Mouse (Mus musculus) forebrain, embryonic 14.5 days (tissue): ENCODE results near the gene Agpat3. TPM values are rescaled to one million over a fixed set of nuclear protein-coding genes. Genes with fewer than 3 reads are reported as not detected.

ENCODE experiments used
- ATAC-seq: fragments of 200-750 bp; cut with Nextera tagmentation; 2 replicates; pipeline ENCODE4 v1.8.0; 2017; ENCODE audit warnings: mild to moderate bottlenecking, moderate library complexity
- DNase-seq: peaks from one replicate; pipeline ENCODE4 v3.0.0-alpha.2; 2015; ENCODE audit warnings: low spot score
- H3K27ac ChIP-seq: fragments of 300-500 bp; sonication (generic); 2 replicates; pipeline ENCODE4 v1.5.1; 2014; ENCODE audit warnings: low read depth, mild to moderate bottlenecking, control low read depth, low read length, moderate library complexity
- H3K27me3 ChIP-seq: fragments of 300-500 bp; sonication (generic); replicated peaks from 2 replicates; pipeline ENCODE4 v1.6.1; 2014; ENCODE audit warnings: low read length, control low read depth, mixed read lengths; ENCODE audit not compliant: control insufficient read depth, insufficient read depth
- H3K36me3 ChIP-seq: fragments of 300-500 bp; sonication (generic); 2 replicates; pipeline ENCODE4 v1.6.1; 2014; ENCODE audit warnings: low read length, control low read depth; ENCODE audit not compliant: control insufficient read depth, insufficient read depth
- H3K4me1 ChIP-seq: fragments of 300-500 bp; sonication (generic); 2 replicates; pipeline ENCODE4 v1.6.1; 2014; ENCODE audit warnings: antibody characterized with exemption, low read length, control low read depth; ENCODE audit not compliant: control insufficient read depth, insufficient read depth
- H3K4me2 ChIP-seq: fragments of 300-500 bp; sonication (generic); 2 replicates; pipeline ENCODE4 v1.6.1; 2014; ENCODE audit warnings: mild to moderate bottlenecking, control low read depth, low read length
- H3K4me3 ChIP-seq: fragments of 300-500 bp; sonication (generic); 2 replicates; pipeline ENCODE4 v1.5.1; 2014; ENCODE audit warnings: low read depth, low read length, control low read depth
- H3K9ac ChIP-seq: fragments of 300-500 bp; sonication (generic); 2 replicates; pipeline ENCODE4 v1.6.1; 2014; ENCODE audit warnings: mild to moderate bottlenecking, low read length, control low read depth, moderate library complexity
- H3K9me3 ChIP-seq: fragments of 300-500 bp; sonication (generic); replicated peaks from 2 replicates; pipeline ENCODE4 v1.6.1; 2016; ENCODE audit warnings: low read length, control low read depth, mixed read lengths; ENCODE audit not compliant: control insufficient read depth
- WGBS: fragments of 180-500 bp; shearing (Covaris S2); extraction: QIAGEN DNeasy Blood & Tissue Kit; methylation state at CpG from one replicate; pipeline ENCODE4 v1.1.7; 2014; 5-methylcytosine and 5-hydroxymethylcytosine counted together
- polyA plus RNA-seq: library from polyadenylated mRNA; unstranded; fragments of >200 nt; fragmentation: Nextera tagmentation; extraction: Ambion mirVana; gene quantifications from 2 replicates; pipeline ENCODE4 v1.2.1, GENCODE M21; 2014

The Agpat3 gene
- polyA plus RNA-seq, 1 experiment from 2014 or later, result 46.0 TPM

GRCm38 (mm10) chr10:78324556-78325164 is 27.6 kb downstream of the Agpat3 start:
- 0 out of 2 replicates have a peak overlapping the region, but pooled peaks have one; percentile 45 for H3K27ac ChIP-seq
- H3K4me2 ChIP-seq, result no peak overlapping the region
- peaks cover 12% of the 10 kb centered on the region; the same call in 1 of the 2 replicates for H3K36me3 ChIP-seq
- DNase-seq (no peak), ATAC-seq (no peak)
- 91% methylated on average over 6 of the region's 6 CpGs for WGBS
- no peak overlapping the region for H3K9ac ChIP-seq
- H3K9me3 ChIP-seq, result no peaks in the 10 kb centered on the region
- no peaks in the 10 kb centered on the region for H3K27me3 ChIP-seq
- no peak overlapping the region for H3K4me3 ChIP-seq
- peaks cover 7% of the 10 kb centered on the region; the same call in 1 of the 2 replicates for H3K4me1 ChIP-seq

GRCm38 (mm10) chr10:78323214-78323880 is 28.9 kb downstream of the Agpat3 start:
- ATAC-seq (peak; percentile 37; the same call in 1 of the 2 replicates), DNase-seq (peak; percentile 60)
- Histone ChIP-seq H3K9me3 (no peaks in the 10 kb centered on the region), H3K27me3 (no peaks in the 10 kb centered on the region), H3K27ac (peak overlapping the region; percentile 45; the same call in 1 of the 2 replicates), H3K4me3 (no peak overlapping the region), H3K36me3 (peaks cover 12% of the 10 kb centered on the region; the same call in 1 of the 2 replicates), H3K9ac (no peak overlapping the region), H3K4me2 (no peak overlapping the region), H3K4me1 (peaks cover 8% of the 10 kb centered on the region; the same call in 1 of the 2 replicates)
- WGBS, result 49% methylated on average over 7 of the region's 7 CpGs

GRCm38 (mm10) chr10:78322806-78323205 is 29.5 kb downstream of the Agpat3 start:
- ATAC-seq, result no peak
- no peak overlapping the region for H3K4me3 ChIP-seq
- no peak for DNase-seq
- WGBS, result no CpG with 5 or more reads among the region's 1 CpGs
- H3K36me3 ChIP-seq, result peaks cover 11% of the 10 kb centered on the region; the same call in 1 of the 2 replicates
- H3K4me1 ChIP-seq, result peaks cover 8% of the 10 kb centered on the region; the same call in 1 of the 2 replicates
- no peaks in the 10 kb centered on the region for H3K27me3 ChIP-seq
- no peak overlapping the region for H3K27ac ChIP-seq
- no peaks in the 10 kb centered on the region for H3K9me3 ChIP-seq
- no peak overlapping the region for H3K9ac ChIP-seq
- H3K4me2 ChIP-seq, result no peak overlapping the region

GRCm38 (mm10) chr10:78321133-78321757 is 31.0 kb downstream of the Agpat3 start:
- Histone ChIP-seq H3K36me3 (peaks cover 7% of the 10 kb centered on the region; the same call in 1 of the 2 replicates), H3K4me2 (no peak overlapping the region), H3K27me3 (no peaks in the 10 kb centered on the region), H3K27ac (no peak overlapping the region), H3K4me1 (peaks cover 8% of the 10 kb centered on the region; the same call in 1 of the 2 replicates), H3K9me3 (no peaks in the 10 kb centered on the region), H3K4me3 (no peak overlapping the region), H3K9ac (no peak overlapping the region)
- ATAC-seq, result no peak
- DNase-seq, result no peak
- 72% methylated on average over 3 of the region's 3 CpGs for WGBS

GRCm38 (mm10) chr10:78320526-78320925 is 31.8 kb downstream of the Agpat3 start:
- no peak for DNase-seq
- H3K9me3 ChIP-seq, result no peaks in the 10 kb centered on the region

GRCm38 (mm10) chr10:78319940-78320339 is 32.3 kb downstream of the Agpat3 start:
- Histone ChIP-seq H3K4me1 (peaks cover 8% of the 10 kb centered on the region; the same call in 1 of the 2 replicates), H3K9me3 (no peaks in the 10 kb centered on the region), H3K4me2 (no peak overlapping the region), H3K36me3 (peaks cover 3% of the 10 kb centered on the region; the same call in 1 of the 2 replicates), H3K27ac (peak overlapping the region; percentile 39; the same call in 1 of the 2 replicates), H3K4me3 (no peak overlapping the region), H3K9ac (no peak overlapping the region), H3K27me3 (no peaks in the 10 kb centered on the region)
- ATAC-seq, result peak; percentile 67; the same call in 1 of the 2 replicates
- DNase-seq, result peak; percentile 45
- 69% methylated on average over 9 of the region's 9 CpGs for WGBS

More at GRCm38 (mm10) chr10:78320526-78320925, 31.8 kb downstream of the Agpat3 start:
- WGBS, result 88% methylated on average over 1 of the region's 1 CpGs
- ATAC-seq, result no peak
- no peaks in the 10 kb centered on the region for H3K27me3 ChIP-seq
- H3K4me3 ChIP-seq, result no peak overlapping the region
- peaks cover 8% of the 10 kb centered on the region; the same call in 1 of the 2 replicates for H3K4me1 ChIP-seq
- peaks cover 4% of the 10 kb centered on the region; the same call in 1 of the 2 replicates for H3K36me3 ChIP-seq
- H3K4me2 ChIP-seq, result no peak overlapping the region
- no peak overlapping the region for H3K9ac ChIP-seq
- H3K27ac ChIP-seq, result 0 out of 2 replicates have a peak overlapping the region, but pooled peaks have one; percentile 39

- H3K9ac ChIP-seq, result no peak overlapping the region
- no peak overlapping the region for H3K27ac ChIP-seq
- no peak for ATAC-seq
- 88% methylated on average over 11 of the region's 11 CpGs for WGBS
- no peaks in the 10 kb centered on the region for H3K9me3 ChIP-seq
- 0 out of 2 replicates have a peak, but pooled peaks cover 5% of the 10 kb centered on the region for H3K4me1 ChIP-seq
- no peaks in the 10 kb centered on the region for H3K27me3 ChIP-seq
- no peak overlapping the region for H3K4me3 ChIP-seq
- no peak for DNase-seq
- no peak overlapping the region for H3K4me2 ChIP-seq
- 0 out of 2 replicates have a peak, but pooled peaks cover 2% of the 10 kb centered on the region for H3K36me3 ChIP-seq
These were observed 34.9 kb downstream of the Agpat3 start for GRCm38 (mm10) chr10:78317270-78317923.
